Mouse (Mus musculus): Measurements from ENCODE around the gene Aldh5a1.

DNA sequence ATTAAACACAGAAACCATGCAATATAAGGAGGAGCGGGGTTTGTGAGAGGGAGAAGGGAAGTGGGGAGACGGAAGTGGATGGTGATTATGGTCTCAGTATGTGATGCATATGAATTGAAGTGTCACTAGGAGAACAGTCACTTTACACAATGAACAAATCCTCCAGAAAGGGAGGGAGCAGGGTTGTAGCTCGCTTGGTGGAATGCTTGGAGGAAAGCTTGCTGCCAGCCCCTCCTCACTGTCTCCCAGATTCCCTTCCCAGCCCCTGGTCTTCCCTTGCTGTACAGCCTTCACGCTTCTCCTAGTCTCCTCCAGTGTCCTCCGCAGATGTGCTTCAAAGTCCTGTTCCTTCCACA, 28.4 kb upstream of the Aldh5a1 start:
- no peak for TF ChIP-seq CTCF (IDR thresholded peaks at IDR 0.05; ENCODE audit: control insufficient read depth, insufficient read depth, insufficient read length)
- no peak for TF ChIP-seq USF1 (IDR thresholded peaks at IDR 0.05; ENCODE audit: low read depth)

Measured in C2C12 (cell line).